Mouse (Mus musculus) forelimb bud, embryonic 11.5 days (tissue): ENCODE data around the gene Gm10188.
A peak's percentile ranks its signal among the peaks of the same experiment; 100 is the strongest.

Experiments used
- DNase-seq: peaks from one replicate; pipeline ENCODE4 v3.0.0-alpha.2; 2012; ENCODE audit warnings: low read depth, low spot score

Gm10188 gene

DNA sequence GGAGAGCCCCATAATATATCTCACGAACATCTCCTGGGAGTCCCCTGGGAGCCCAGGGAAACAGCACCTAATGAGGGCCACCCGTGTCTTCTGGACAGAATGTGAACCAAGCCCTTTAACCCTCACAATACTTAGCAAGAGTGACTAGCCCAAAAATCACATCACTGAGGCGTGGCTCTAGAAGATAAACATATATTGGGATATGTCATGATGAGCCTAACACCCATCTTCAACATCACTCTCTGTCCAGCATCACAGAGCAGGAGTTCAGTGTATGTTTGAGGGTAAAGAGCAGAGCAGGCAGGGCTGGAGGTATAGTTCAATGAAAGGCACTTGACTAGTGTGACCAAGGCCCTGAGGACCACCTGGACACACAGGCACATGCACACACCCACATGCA lies at the start of gene Gm10188:
Gene Gm10188 (minus strand): TSS at position 101 of the 400 bp plus-strand sequence.
- no peak for DNase-seq

DNA sequence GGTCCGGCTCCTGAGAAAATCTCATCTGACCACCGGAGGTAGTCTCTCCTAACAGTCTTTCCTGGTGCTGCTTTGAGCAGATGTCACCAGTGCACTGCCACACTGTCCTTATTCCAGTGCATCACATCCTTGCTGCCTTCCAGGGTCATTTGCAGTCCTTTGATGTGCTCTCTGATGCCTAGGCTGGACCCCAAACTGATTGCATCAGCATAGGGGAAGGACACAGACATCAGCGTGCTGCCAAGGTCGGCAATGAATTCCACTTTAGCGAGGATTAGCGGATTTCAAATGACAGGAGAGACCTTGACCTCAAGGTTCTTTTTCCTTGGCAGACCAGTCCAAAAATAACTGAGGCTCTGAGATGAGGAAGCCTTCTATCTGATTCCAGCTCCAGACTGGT lies 47.6 kb upstream of the Gm10188 start:
- no peak for DNase-seq

DNA sequence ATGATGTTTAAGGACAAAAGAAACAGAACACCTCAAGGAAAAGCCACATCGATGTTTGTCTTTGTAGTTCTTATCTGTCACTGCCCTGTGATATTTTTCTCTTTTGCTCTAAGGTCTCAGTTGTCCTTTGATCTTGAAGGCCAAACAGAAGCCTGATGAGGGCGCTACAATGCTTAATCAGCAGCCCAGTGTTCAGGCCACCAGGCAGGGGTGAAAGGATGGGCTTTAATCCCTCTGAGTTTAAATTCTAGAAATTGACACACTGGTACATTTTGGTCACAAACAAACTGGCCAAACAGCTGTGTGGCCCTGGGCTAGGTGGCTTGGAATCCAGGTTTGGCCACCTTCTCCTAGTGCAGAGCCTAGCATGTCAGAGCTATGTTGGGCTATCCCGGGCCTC lies 47.1 kb upstream of the Gm10188 start:
- DNase-seq: no peak

DNA sequence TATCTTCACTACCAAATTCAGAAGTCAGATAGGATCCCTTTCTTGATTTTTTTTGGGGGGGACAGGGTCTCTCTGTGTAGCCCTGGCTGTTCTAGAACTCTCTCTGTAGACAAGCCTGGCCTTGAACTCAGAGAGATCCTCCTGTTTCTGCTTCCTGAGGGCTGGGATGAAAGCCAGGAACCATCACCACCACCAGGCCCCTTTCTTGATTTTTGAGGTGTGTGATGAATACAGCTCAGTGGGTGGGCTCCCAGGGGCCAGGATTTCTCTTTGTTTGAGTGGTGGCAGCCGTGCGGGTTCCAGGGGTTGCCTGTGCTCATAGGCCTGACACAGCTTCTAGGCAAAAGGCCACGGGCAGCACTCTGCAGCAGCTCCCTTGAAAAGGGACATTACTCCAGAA lies 41.7 kb upstream of the Gm10188 start:
- no peak for DNase-seq

DNA sequence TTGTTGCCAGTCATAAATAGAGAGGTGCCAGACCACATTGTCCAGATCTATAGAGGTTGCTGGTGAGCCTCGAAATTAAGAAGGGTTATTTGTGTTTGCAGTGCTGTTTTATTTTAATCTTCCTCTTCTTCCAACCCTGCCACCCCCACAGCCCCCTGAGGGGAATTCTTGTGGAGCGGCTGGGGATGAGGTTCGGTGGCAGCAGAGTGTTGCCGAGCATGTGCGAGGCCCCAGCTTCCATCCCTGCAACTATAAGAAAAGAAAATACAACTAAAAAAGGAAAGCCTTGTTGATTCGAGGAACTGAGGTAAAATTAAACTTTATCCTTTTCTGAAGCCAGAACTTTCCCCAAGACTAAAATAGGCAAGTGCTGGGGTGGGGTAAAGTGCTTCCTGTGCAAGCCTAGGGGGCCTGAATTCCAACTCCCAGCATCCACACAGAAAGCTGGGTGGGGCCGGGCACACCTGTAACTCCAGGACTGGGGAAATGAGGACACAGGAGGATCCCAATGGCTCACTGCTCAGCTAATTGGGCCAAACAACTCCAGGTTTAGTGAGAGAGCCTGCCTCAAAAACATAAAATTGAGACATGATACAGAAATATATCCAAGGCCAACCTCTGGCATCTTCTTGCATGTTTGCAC lies 39.0 kb upstream of the Gm10188 start:
- DNase-seq: no peak

DNA sequence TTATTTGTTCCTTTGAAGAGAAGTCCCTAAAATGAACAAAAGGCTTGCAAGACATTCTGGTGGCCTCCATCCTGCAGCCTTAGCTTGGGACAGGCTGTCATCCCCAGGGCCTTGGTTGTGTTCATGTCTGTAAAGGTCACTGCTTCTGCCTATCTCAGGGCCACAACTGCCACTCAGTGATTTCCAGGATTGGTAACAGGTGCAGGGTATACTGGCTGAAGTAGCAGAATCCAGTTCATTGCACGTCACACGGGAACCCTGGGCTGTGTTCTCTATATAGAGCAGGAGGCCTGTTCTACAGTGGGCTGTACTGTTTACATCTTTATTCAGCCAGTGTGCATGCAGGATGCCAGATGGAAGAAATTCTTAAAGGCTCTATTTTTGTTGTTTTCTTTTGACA lies 38.4 kb upstream of the Gm10188 start:
- DNase-seq: no peak

DNA sequence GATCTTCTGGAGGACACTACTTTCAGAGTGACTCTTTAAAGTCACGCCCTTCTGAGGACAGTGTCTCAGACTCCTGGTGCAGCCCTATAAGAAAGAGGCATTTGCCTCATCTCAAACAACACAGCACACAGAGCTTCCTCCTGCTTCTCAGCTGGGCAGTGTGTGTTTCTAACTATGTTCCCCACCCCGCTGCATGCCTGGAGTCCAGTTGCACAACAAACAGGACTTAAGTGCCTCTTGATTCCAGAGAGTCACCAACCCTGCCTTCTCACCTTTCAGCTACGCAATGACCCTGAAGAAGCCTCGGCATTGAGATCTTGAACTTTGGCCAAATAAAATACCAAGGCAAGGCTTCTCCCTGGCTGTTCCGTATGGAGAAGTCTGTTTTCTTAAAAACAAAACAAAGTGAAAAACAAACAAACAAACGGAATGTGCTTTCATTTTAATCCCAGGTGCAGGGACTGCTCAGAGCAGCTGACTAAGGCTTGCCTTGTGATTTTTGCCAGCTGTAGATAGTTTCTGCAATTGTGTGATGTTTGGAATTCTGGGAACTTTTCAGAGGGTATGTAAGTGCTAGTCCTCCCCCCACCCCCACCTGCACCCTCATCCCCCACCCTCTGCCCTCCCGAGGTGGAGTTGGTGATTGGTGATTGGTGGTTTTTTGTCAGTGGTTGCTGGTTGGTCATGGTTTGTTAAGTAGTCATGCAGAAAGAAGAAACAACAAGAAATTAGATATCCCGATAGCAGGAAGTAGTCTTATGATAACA lies 37.4 kb upstream of the Gm10188 start:
- no peak for DNase-seq

DNA sequence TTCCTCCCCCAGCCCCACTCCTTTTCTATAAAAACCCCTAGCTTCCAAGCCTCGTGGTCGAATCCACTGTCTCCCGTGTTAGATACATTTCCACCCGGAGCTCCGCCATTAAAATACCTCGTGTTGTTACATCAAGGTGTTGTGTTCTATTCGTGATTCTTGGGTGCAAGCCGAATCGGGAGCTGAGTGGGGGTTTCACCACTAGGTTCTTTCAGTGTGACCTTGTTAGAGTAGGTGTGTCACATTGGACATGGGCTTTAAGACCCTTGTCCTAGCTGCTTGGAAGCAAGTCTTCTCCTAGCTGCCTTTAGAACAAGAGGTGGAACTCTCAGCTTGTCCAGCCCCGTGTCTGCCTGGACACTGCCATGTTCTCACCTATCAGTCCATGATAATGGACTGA lies 36.4 kb upstream of the Gm10188 start:
- DNase-seq: no peak

DNA sequence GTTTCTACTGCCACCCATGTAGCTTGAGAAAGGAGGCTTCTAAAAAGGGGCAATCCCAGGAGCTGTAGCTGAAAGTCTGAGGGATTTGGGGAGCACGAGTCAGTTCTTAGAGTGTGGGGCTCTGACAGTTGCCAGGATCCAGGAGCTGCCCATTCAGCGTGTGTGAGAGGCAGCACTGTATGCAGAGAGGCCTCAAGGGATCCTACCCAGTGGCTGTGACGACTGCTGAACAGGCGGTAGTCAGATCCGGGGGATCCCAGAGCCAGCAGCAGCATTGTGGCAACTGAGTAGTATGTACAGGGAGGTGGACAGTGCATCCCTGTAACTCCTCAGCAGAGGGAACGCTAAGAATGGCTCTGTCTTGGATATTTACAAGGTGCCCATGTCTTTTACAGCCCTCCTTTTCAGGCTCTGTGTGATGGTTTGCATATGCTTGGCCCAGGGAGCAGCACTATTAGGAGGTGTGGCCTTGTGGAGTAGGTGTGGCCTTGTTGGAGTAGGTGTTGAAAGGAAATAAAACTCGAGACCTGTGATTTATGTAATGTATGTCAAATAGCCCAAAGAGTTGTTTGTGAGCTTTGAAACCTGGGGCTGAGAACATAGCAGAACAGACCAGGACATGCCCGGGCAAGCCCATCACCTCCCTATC lies 35.8 kb upstream of the Gm10188 start:
- peak; percentile 50 for DNase-seq

DNA sequence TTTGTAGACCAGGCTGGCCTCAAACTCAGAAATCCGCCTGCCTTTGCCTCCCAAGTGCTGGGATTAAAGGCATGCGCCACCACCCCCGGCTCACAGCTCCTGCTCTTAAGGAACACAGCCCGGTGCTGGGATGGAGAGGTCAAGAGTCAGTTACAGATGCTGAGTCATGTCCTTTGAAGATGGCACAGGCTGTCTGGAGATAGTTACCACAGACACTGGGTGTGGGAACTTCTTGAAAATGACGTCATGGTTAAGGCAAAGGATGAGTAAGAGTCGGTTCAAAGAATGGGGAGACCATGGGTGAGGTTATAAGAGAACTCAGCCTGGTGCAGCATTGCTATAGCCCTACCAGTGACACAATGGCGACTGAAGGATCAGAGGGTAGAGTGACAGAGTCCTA lies 35.0 kb upstream of the Gm10188 start:
- no peak for DNase-seq

DNA sequence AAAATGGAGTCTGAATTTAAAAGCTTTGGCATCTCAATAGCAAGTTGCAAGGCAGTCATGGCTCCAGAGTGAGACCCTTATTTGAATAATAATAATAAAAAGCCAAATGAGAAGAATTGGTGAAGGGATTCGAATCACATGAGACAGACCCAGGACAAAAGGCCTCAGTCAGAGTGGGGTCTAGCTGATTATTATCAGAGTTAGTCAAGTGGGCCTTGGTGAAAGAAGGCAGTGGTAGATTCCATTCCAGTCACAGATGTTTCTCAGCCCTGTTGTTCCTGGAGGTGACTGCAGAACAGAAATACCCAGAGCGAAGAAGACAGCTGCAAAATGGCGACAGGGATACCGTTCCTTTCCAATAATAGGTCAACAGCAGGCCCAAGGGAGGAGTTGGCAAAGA lies 34.1 kb upstream of the Gm10188 start:
- no peak for DNase-seq

DNA sequence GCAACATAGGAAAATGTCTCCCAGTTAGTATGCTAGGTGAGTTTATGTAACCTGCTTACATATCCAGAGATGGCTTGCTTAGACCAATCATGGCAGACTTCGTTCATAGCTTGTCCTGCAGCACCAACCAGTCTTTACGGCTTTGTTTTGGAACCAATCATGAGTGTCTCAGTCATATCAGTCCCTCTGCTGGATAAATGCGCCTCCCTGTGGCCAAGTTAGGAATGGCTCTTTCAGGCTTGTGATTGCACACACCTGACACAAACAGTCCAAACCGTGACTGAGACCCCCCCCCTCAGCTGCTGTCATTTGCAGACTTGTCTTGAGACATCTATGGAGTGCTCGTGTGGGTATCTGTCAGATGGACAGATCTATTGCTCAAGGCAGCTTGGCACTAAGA lies 31.5 kb upstream of the Gm10188 start:
- DNase-seq: no peak

DNA sequence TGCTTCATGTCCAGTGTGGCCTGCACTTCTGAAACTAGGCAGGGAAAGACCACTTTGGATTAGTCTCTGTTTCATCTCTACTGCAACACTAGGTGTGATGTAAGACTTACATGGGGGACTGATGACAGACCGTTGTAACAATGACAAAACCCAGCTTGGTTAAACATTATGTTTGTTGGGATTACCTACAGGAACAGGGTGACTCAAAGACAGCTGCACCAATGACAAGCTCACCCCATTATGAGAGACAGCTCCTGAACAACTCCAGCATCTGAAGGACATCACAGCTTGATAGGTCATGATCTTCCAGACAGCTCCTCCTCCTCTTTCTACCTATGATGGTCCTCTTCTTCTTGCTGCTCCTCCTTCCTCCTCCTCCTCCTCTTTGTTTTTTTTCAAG lies 30.8 kb upstream of the Gm10188 start:
- DNase-seq: no peak

DNA sequence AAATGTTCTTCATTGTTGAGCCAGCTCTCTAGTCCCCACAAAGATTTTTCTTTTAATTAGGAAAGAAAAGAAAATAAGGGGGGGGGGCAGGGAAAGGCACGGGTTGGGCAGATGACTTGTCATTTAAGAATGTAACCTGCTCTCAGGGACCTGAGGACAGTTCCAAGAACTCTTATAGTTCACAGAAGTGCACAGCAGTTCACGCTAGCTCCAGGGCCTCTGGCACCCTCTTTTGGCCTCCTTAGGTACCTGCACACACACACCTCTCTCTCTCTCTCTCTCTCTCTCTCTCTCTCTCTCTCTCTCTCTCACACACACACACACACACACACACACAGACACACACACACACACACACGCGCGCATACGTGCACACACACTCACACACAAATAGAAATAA lies 24.9 kb upstream of the Gm10188 start:
- DNase-seq: no peak

DNA sequence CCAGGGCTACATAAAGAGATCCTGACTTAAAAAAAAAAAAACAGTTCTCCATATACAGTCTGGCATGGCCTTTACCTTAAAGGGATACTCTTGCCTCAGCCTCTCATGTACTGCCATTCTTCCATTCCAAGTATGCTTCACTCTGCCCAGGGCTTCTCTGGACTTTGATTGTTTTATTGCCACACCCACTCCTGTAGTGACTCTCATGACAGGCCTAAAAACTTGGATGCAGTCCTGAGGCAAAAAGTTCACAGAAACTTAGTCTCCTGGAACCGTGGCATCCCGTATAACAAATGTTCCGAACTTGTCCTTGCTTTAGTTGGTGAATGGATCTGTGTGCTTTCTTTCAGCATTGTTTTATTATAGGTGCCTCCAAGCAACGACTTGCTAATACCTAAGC lies 17.1 kb upstream of the Gm10188 start:
- no peak for DNase-seq

DNA sequence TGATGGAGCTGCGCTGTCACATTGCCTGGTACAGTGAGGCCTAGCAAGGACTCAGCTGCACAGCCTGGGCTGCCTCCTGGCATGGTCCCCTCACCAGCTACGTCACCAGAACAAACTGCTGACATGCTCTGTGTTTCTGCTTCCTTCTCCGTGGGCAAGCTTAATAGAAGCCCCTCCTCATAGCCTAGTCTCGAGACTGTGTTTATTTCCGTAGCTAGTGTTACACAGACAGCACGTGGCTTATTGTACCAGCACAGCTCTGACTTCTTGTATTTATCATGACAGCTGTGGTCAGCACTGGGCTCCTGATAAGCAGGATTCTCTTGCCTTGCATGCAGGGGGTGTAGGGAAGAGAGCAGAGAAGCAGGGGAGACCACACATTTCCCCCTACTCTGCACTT lies 16.6 kb upstream of the Gm10188 start:
- no peak for DNase-seq

DNA sequence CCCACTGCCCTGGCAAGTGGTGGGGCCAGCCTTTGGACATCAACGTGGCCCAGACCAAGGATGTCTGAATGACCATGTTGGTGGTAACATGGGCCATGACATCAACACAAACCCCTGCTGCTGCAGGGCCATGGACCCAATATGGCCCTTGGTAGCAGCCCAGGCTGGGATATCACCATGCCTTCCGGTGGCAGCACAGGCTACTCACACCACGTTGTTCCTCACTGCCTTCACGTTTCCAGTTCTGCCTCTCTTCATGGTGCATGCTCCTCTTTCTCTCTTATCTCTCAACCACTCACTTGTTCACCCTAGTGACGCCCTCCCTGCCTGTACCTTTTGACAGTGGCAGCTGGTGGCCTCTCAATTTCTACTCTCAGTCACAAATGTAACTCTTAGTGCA lies 15.4 kb upstream of the Gm10188 start:
- no peak for DNase-seq

DNA sequence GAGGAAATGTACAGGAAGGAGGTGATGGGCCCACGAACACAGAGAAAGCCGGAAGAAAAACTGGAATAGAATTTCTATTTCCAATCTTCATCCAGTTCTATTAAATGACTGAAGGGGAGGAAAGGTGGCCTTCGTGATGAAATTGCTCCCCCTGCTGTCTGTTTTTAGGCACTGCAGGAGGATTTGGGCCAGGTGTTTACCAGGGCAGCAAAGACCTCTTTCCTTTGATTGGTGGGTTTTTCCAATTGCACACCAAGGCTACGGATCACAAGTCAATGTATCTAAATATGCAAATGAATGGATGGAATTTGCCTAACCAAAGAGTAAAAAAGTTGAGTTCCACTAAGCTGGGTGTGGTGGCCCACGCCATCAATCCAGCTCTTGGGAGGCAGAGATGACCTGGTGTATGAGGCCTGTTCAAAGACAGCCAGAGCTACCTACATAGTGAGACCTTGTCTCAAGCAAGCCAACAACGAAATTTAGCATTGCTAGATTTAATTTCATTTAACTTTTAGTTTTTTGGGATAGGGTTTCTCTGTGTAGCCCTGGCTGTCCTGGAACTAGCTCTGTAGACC lies 8.1 kb upstream of the Gm10188 start:
- peak; percentile 70 for DNase-seq

DNA sequence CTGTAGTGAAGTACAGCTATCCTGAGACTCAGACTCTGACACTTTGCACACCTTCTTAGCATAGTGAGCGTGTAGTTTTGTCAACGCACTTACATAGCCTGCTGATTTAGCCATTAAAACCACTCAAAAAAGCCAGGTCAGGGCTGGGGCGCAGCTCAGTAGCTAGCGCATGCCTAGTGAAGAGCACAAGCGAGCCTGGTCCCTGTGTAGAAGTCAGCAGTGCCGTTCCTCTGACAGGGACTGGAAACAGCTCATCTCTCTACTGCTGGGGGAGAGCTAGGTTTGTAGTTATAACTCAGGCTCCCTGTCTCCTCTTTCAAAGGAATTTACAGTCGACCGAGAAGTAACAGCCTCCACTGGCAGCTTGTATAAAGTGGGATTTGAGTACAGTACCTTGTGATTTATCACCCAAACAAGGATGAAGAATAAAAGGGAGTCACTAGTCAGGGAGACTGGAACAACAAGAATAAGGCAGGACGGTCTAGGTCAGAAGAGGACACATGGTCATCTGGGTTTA lies 5.2 kb upstream of the Gm10188 start:
- DNase-seq: no peak

DNA sequence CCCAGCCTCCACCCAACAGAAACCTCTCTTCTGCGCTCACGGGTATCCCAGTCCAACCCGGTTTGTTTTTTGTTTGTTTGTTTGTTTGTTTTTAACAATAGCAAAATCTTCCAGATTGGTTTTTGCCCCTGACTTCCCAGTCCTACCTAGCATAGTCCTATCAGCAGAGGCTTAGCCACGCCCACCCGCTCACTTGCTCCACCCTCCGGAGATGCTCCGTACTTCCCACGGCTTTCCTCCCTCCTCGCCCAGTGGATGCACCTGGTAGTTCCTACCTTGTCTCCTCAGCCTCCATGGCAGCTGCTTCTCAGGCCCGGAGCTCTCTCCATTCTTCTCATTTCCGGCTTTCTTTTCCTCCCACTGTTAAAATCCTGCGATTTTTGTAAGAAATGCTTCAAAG lies 4.0 kb upstream of the Gm10188 start:
- DNase-seq: peak; percentile 47

DNA sequence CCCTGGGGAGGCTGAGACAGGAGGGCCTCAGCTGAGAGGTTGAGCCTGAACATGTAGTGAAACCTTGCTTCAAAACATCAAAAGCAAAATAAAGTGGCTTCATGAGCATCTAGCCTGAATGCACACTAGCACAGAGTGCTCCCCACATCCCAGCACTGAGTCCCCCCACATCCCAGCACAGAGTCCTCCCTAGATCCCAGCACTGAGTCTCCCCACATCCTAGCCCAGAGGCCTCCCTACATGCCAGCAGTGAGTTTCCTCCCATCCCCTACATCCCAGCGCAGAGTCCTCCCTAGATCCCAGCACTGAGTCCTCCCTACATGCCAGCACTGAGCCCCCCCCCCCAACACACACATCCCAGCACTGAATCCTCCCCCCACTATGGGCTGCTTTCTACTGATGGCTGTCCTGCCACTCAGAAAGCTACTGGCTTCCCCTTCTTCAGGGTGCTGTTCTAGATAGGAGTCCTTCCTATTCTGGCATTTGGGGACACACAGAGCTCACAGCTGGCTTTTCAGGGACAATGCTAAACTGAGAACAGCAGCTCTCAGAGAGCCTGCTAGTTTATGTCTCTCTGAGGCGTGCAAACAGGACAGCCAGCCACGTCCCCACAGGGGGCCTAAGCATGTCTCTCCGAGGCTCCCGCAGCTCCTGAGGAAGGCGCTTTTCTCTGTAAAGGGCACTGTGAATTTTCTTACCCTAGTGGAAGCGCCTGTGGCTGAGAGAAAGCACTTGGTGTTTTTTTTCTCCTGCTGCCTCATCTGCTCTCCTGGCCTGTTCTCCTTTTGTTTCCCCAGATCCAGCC lies 2.1 kb upstream of the Gm10188 start:
- DNase-seq: no peak
